Mouse (Mus musculus) embryonic facial prominence, embryonic 12.5 days (tissue): ENCODE results near the gene Tmem44. TPM values are rescaled to one million over a fixed set of nuclear protein-coding genes. Genes with fewer than 3 reads are reported as not detected.

Experiments used
- polyA plus RNA-seq: library from polyadenylated mRNA; unstranded; fragments of >200 nt; fragmentation: Nextera tagmentation; extraction: Ambion mirVana; gene quantifications from 2 replicates; pipeline ENCODE4 v1.2.1, GENCODE M21; 2016

Tmem44 gene
- polyA plus RNA-seq, 1 experiment from 2014 or later = 39.5 TPM

Other genes starting within 250 kb of the Tmem44 start
- 1.7 and 1.9 TPM in 2 replicates for gene Gp5, start 240.1 kb downstream of the Tmem44 start, polyA plus RNA-seq
- 13.1 and 15.2 TPM in 2 replicates for gene Atp13a3, start 144.9 kb downstream of the Tmem44 start, polyA plus RNA-seq
- 73.8 and 80.2 TPM in 2 replicates for gene Lsg1, start 36.8 kb upstream of the Tmem44 start, polyA plus RNA-seq
- gene Fam43a, start 48.9 kb upstream of the Tmem44 start, polyA plus RNA-seq = 20.2 and 23.4 TPM in 2 replicates